Mouse (Mus musculus) monocyte, adult 2 months (primary cell): ENCODE measurements around the gene Gm10974.

Experiments
- DNase-seq, 2 experiments: peaks; one replicate each; pipeline ENCODE4 v3.0.0; 2022; ENCODE audit warnings: low spot score in 2 of 2, low read depth in 1 of 2

The Gm10974 gene

DNA sequence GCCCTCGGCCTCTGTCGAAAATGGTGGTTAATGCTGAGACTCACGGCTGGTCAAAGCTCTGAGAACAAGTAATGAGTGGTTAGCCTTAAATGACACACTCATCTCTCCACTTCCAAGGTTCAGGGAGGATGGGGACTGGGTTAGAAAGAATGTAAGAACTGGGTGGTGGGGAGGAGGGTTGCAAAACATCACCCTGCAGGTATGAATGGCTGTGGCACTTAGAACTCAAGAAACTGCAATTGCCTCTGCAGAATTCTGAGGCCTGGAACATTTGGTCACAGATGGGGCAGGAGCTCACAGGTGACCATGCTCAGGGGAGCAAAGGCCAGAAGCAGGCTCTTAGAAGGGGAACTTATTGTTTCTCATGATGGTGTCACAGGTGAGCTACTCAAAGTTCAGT, 7.2 kb upstream of the Gm10974 start:
- DNase-seq, result no peak

- no peak for DNase-seq
Measured at GRCm38 (mm10) chr7:66359044-66359443, 6.7 kb upstream of the Gm10974 start.

GRCm38 (mm10) chr7:66364491-66364890, 1.2 kb upstream of the Gm10974 start:
- no peak for DNase-seq

- no peak for DNase-seq
Measured at GRCm38 (mm10) chr7:66365411-66365810, 294 bp upstream of the Gm10974 start.

- no peak for DNase-seq
Measured at GRCm38 (mm10) chr7:66369071-66369933, 3.6 kb downstream of the Gm10974 start.

- no peak for DNase-seq
Measured at GRCm38 (mm10) chr7:66369934-66370445, 4.3 kb downstream of the Gm10974 start.

DNA sequence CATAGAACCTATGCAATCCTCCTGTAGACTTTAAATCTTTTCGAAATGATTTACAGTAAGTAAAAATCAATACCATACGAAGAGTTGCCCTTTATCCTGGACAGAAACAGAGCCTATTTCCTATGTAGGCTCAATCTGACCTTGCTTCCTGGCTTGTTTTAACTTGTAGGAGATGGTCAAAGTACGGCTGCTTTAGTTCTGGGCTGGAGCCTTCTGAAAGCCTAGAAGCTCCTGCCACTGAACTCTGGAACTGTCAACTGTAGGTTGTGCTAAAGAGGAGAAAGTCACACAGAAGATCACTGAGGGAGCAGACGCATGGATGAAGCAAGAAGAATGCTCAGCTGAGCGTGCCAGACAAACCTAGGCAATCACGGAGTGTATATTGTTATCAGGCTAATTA, 5.3 kb downstream of the Gm10974 start:
- no peak for DNase-seq

- no peak for DNase-seq
Measured at GRCm38 (mm10) chr7:66373391-66373790, 7.7 kb downstream of the Gm10974 start.

GRCm38 (mm10) chr7:66375736-66376135, 10.0 kb downstream of the Gm10974 start:
- no peak for DNase-seq

GRCm38 (mm10) chr7:66376560-66376959, 10.9 kb downstream of the Gm10974 start:
- no peak for DNase-seq

GRCm38 (mm10) chr7:66384213-66384612, 18.5 kb downstream of the Gm10974 start:
- DNase-seq, result no peak

DNA sequence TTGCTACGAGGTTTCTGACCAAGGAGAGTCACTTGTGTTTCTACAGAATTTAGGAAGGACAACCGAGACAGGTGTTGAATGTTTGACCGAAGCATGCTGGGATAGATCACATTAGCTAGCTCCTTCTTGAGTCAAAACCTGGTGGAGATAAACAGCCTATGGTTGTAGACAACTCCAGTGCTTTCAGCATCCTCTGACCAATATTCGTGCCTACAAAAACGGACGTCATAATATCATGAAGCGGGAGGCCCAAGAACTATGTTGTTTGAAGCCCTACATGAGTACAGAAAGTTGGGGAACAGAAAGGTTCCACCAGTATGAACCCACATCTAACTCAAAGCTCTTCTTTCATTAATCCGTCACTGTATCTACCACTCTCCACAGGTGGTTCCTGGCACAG, 19.2 kb downstream of the Gm10974 start:
- no peak for DNase-seq

DNA sequence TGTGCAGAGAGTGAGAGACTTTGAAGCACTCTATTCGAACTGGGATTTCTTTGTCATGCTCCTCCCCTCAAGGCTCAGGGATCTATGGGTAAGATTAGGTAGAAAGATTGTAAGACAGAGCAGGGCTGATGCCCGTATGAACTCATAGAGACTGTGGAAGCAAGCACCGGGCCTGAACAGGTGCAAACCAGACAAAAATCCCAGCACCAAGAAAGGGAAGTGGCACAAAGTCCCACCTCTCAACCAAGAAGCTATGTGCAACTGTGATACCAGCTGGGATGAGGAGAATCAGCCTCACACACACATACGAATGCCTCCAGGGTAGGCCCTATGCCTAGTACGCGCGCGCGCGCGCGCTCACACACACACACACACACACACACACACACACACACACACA, 20.1 kb downstream of the Gm10974 start:
- no peak for DNase-seq

DNA sequence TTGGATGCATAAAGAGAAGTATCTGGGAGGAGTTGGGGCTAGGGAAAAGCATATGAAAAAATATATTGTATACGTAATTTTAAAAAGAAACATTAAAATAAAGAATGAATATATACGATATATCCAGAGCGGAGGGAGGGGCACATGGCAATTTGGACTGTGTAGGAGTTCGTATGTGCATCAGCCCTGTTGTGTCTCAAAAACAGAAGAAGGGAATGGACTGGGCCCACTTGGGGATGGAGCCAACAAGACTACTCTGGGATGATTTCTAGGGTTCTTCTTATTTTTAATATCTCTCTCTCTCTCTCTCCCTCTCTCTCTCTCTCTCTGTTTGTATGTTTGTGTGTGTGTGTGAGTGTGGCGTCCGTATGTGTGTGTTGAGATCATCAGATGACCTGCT, 20.7 kb downstream of the Gm10974 start:
- DNase-seq, result no peak

- DNase-seq, result no peak
Measured at GRCm38 (mm10) chr7:66387419-66387812, 21.7 kb downstream of the Gm10974 start.

DNA sequence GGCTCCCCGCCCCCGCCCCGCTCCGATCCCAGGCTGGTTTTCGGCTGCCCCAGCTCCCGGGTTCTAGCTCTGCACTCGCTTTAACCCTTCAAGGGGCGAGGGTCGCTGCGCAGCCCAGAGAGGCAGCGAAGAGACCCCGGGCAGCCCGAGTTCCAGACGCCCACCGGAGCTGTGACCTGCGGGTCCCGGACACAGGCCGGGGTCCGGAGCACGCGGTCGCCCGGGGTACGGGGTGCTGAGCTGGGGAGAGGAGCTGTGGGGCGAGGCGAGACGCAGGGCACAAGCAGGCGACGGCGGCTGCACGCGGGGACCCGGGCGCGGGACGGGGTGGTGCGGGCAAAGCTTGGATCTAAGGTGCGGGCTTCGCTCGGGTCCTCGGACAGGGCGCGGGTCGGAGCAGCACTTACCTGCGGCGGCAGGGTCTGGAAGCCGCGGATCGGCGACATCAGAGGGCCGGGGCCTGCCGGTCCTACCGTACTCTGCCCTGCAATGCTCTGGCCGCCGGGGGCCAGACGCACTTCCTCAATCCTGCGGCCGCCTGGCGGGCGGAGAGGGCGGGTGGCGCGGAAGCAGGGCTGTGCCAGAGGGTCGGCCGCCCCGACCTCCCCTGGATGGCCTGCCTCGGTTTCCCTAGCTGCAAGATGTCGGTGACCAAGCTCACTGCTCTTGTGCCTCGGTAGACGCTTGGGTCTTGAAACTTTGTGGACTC, 22.3 kb downstream of the Gm10974 start, which contains the start of gene Lrrk1:
Lrrk1 (minus strand) TSS at position 538 of the 709 bp plus-strand sequence.
- peak in 1 of 2 experiments; percentile 44 for DNase-seq

GRCm38 (mm10) chr7:66388621-66389532, 23.2 kb downstream of the Gm10974 start:
- peak in 1 of 2 experiments; percentile 57 for DNase-seq

DNA sequence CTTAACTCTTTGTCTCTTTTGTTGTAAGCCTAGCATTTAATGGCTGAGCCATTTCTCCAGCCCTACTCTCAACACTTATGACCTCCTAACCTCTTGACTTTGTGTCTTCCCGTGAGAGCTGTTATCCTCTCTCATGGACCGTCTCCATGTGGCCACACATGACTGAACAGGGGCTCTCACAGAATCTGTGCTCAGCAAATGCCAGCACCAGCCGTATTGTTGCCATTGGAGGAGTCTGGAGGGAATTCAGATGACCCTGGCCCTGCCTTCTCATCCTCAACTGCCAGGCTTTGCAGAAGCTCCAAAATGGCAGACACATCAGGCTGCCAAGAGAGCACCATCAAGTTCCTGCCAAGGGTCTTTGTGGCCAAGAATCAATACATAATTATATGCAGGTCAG, 31.6 kb downstream of the Gm10974 start:
- DNase-seq, result no peak

GRCm38 (mm10) chr7:66401605-66402004, 35.9 kb downstream of the Gm10974 start:
- no peak for DNase-seq

- no peak for DNase-seq
Measured at GRCm38 (mm10) chr7:66402876-66403275, 37.2 kb downstream of the Gm10974 start.

DNA sequence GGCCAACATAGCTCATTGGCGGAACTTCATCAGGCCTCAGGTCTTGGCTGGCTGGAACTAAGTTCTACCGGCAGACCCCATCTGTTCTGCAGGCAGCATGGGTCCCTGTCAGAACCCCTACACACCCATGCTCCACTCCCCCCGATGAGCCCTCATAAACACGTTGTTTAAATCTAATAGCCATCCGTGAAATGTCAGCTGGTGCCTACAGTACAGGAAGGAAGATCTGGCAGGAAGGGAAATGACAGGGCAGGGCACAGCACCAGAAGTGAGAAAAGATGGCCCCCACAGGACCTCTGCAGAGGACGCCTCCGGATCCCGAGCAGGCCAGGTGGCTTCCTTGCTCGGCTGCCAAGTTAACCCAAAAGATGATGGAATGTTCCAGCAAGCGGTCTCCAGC, 38.4 kb downstream of the Gm10974 start:
- DNase-seq, result no peak
